Mouse (Mus musculus) neural tube, embryonic 15.5 days (tissue): ENCODE results near the gene Gm49416. TPM values are rescaled to one million over a fixed set of nuclear protein-coding genes. Genes with fewer than 3 reads are reported as not detected.

Source experiments
- ATAC-seq: fragments of 200-750 bp; cut with Nextera tagmentation; 2 replicates; pipeline ENCODE4 v1.8.0; 2017; ENCODE audit warnings: mild to moderate bottlenecking, moderate TSS enrichment, moderate library complexity; ENCODE audit not compliant: low FRiP score
- H3K27ac ChIP-seq: fragments of 300-500 bp; sonication (generic); replicated peaks from 2 replicates; pipeline ENCODE4 v1.5.1; 2015; ENCODE audit warnings: mild to moderate bottlenecking, inconsistent platforms
- H3K27me3 ChIP-seq: fragments of 300-500 bp; sonication (generic); replicated peaks from 2 replicates; pipeline ENCODE4 v1.6.1; 2015; ENCODE audit warnings: inconsistent platforms
- H3K36me3 ChIP-seq: fragments of 300-500 bp; sonication (generic); 2 replicates; pipeline ENCODE4 v1.6.1; 2015; ENCODE audit warnings: inconsistent platforms
- H3K4me1 ChIP-seq: fragments of 300-500 bp; sonication (generic); 2 replicates; pipeline ENCODE4 v1.6.1; 2015; ENCODE audit warnings: inconsistent platforms
- H3K4me2 ChIP-seq: fragments of 300-500 bp; sonication (generic); 2 replicates; pipeline ENCODE4 v1.6.1; 2015; ENCODE audit warnings: inconsistent platforms, mild to moderate bottlenecking, moderate library complexity
- H3K4me3 ChIP-seq: fragments of 300-500 bp; sonication (generic); replicated peaks from 2 replicates; pipeline ENCODE4 v1.5.1; 2015; ENCODE audit warnings: mild to moderate bottlenecking, inconsistent platforms
- H3K9ac ChIP-seq: fragments of 300-500 bp; sonication (generic); replicated peaks from 2 replicates; pipeline ENCODE4 v1.6.1; 2015; ENCODE audit warnings: mild to moderate bottlenecking, inconsistent platforms
- H3K9me3 ChIP-seq: fragments of 300-500 bp; sonication (generic); replicated peaks from 2 replicates; pipeline ENCODE4 v1.6.1; 2016; ENCODE audit warnings: inconsistent platforms
- WGBS: fragments of 180-500 bp; shearing (Covaris S2); methylation state at CpG from one replicate; pipeline ENCODE4 v1.1.7; 2015; ENCODE audit warnings: mixed read lengths; 5-methylcytosine and 5-hydroxymethylcytosine counted together
- polyA plus RNA-seq: library from polyadenylated mRNA; unstranded; fragments of >200 nt; fragmentation: Nextera tagmentation; extraction: Ambion mirVana; gene quantifications from 2 replicates; pipeline ENCODE4 v1.2.1, GENCODE M21; 2015

The Gm49416 gene
- polyA plus RNA-seq = 0.27 and 0.45 TPM in 2 replicates

GRCm38 (mm10) chr19:8888511-8889385 lies at the start of gene Gm49416, which contains the start of gene 1810009A15Rik:
TSS of gene Gm49416 (plus strand) at chr19:8888926.
TSS of gene 1810009A15Rik (plus strand) at chr19:8888853.
- H3K9ac ChIP-seq = peak within 1 kb of the TSS; percentile 66
- WGBS = under 1% methylated on average over 57 of the region's 58 CpGs
- peak; percentile 96 for ATAC-seq
- H3K4me2 ChIP-seq = peak within 1 kb of the TSS; percentile 78
- H3K4me1 ChIP-seq = peaks cover 25% of the 10 kb centered on the region
- peak within 1 kb of the TSS; percentile 85 for H3K27ac ChIP-seq
- peaks cover 9% of the 10 kb centered on the region for H3K36me3 ChIP-seq
- no peaks in the 10 kb centered on the region for H3K27me3 ChIP-seq
- no peaks in the 10 kb centered on the region for H3K9me3 ChIP-seq
- H3K4me3 ChIP-seq = peak within 1 kb of the TSS; percentile 67

- no peaks in the 10 kb centered on the region for H3K9me3 ChIP-seq
- H3K27me3 ChIP-seq = no peaks in the 10 kb centered on the region
- H3K27ac ChIP-seq = peak within 1 kb of the TSS; percentile 98
- H3K4me2 ChIP-seq = peak within 1 kb of the TSS; percentile 83
- peak within 1 kb of the TSS; percentile 75 for H3K9ac ChIP-seq
- peaks cover 46% of the 10 kb centered on the region for H3K4me1 ChIP-seq
- H3K4me3 ChIP-seq = peak within 1 kb of the TSS; percentile 54
- H3K36me3 ChIP-seq = peaks cover 28% of the 10 kb centered on the region
- WGBS = 33% methylated on average over 11 of the region's 11 CpGs
- ATAC-seq = peak; percentile 87
Observed at GRCm38 (mm10) chr19:8839103-8839907, 49.4 kb upstream of the Gm49416 start, which contains the start of gene Gng3. TSS of gene Gng3 (minus strand) at chr19:8839194.

GRCm38 (mm10) chr19:8839908-8840791 lies 48.6 kb upstream of the Gm49416 start:
- WGBS = 16% methylated on average over 29 of the region's 29 CpGs
- Histone ChIP-seq H3K36me3 (peaks cover 19% of the 10 kb centered on the region), H3K9ac (peak overlapping the region; percentile 75), H3K4me3 (peak overlapping the region; percentile 54), H3K9me3 (no peaks in the 10 kb centered on the region), H3K4me1 (peaks cover 54% of the 10 kb centered on the region), H3K27me3 (no peaks in the 10 kb centered on the region), H3K27ac (peak overlapping the region; percentile 98), H3K4me2 (peak overlapping the region; percentile 83)
- ATAC-seq = no peak; the same call in 1 of the 2 replicates

- ATAC-seq = no peak
- Histone ChIP-seq H3K9ac (peak overlapping the region; percentile 75), H3K4me2 (peak overlapping the region; percentile 83), H3K4me1 (peaks cover 54% of the 10 kb centered on the region), H3K9me3 (no peaks in the 10 kb centered on the region), H3K27ac (no peak overlapping the region), H3K27me3 (no peaks in the 10 kb centered on the region), H3K36me3 (peaks cover 17% of the 10 kb centered on the region), H3K4me3 (peak overlapping the region; percentile 54)
- WGBS = 91% methylated on average over 7 of the region's 7 CpGs
Observed at GRCm38 (mm10) chr19:8841012-8841411, 47.7 kb upstream of the Gm49416 start.

- Histone ChIP-seq H3K9me3 (no peaks in the 10 kb centered on the region), H3K27me3 (no peaks in the 10 kb centered on the region), H3K27ac (no peak overlapping the region), H3K4me1 (peaks cover 43% of the 10 kb centered on the region), H3K4me3 (no peak overlapping the region), H3K4me2 (no peak overlapping the region), H3K36me3 (peaks cover 36% of the 10 kb centered on the region), H3K9ac (no peak overlapping the region)
- no peak for ATAC-seq
- 89% methylated on average over 6 of the region's 6 CpGs for WGBS
Observed at GRCm38 (mm10) chr19:8842961-8843360, 45.8 kb upstream of the Gm49416 start.

- WGBS = 54% methylated on average over 5 of the region's 5 CpGs
- Histone ChIP-seq H3K36me3 (peaks cover 47% of the 10 kb centered on the region), H3K9ac (no peak overlapping the region), H3K27ac (no peak overlapping the region), H3K9me3 (no peaks in the 10 kb centered on the region), H3K27me3 (no peaks in the 10 kb centered on the region), H3K4me3 (no peak overlapping the region), H3K4me2 (no peak overlapping the region), H3K4me1 (peaks cover 38% of the 10 kb centered on the region)
- no peak for ATAC-seq
Observed at GRCm38 (mm10) chr19:8844371-8845129, 44.2 kb upstream of the Gm49416 start.

GRCm38 (mm10) chr19:8848356-8848755 lies 40.4 kb upstream of the Gm49416 start:
- peaks cover 18% of the 10 kb centered on the region; the same call in 1 of the 2 replicates for H3K4me1 ChIP-seq
- no peak overlapping the region for H3K4me3 ChIP-seq
- 87% methylated on average over 5 of the region's 5 CpGs for WGBS
- H3K4me2 ChIP-seq = no peak overlapping the region
- ATAC-seq = no peak
- H3K36me3 ChIP-seq = peaks cover 37% of the 10 kb centered on the region
- no peak overlapping the region for H3K9ac ChIP-seq
- H3K27ac ChIP-seq = no peak overlapping the region
- no peaks in the 10 kb centered on the region for H3K27me3 ChIP-seq
- no peaks in the 10 kb centered on the region for H3K9me3 ChIP-seq

GRCm38 (mm10) chr19:8850402-8850901 lies 38.3 kb upstream of the Gm49416 start, which contains the start of gene Lrrn4cl:
TSS of gene Lrrn4cl (plus strand) at chr19:8850768.
- 0 out of 2 replicates have a peak, but pooled peaks cover 7% of the 10 kb centered on the region for H3K4me1 ChIP-seq
- H3K27me3 ChIP-seq = no peaks in the 10 kb centered on the region
- H3K9me3 ChIP-seq = no peaks in the 10 kb centered on the region
- 38% methylated on average over 7 of the region's 7 CpGs for WGBS
- peak within 1 kb of the TSS; percentile 28; the same call in 1 of the 2 replicates for H3K27ac ChIP-seq
- peaks cover 36% of the 10 kb centered on the region for H3K36me3 ChIP-seq
- H3K9ac ChIP-seq = no peak within 1 kb of the TSS
- no peak within 1 kb of the TSS for H3K4me3 ChIP-seq
- peak within 1 kb of the TSS; percentile 20; the same call in 1 of the 2 replicates for H3K4me2 ChIP-seq
- peak; percentile 48; the same call in 1 of the 2 replicates for ATAC-seq

GRCm38 (mm10) chr19:8851639-8852038 lies 37.1 kb upstream of the Gm49416 start:
- H3K9ac ChIP-seq = no peak overlapping the region
- 51% methylated on average over 7 of the region's 7 CpGs for WGBS
- H3K4me1 ChIP-seq = 0 out of 2 replicates have a peak, but pooled peaks cover 7% of the 10 kb centered on the region
- H3K4me2 ChIP-seq = no peak overlapping the region
- no peak overlapping the region for H3K27ac ChIP-seq
- peaks cover 24% of the 10 kb centered on the region for H3K36me3 ChIP-seq
- no peak for ATAC-seq
- H3K4me3 ChIP-seq = no peak overlapping the region
- H3K27me3 ChIP-seq = no peaks in the 10 kb centered on the region
- H3K9me3 ChIP-seq = no peaks in the 10 kb centered on the region
